Mouse (Mus musculus): ENCODE results near the gene Tmem223. TPM values are rescaled to one million over a fixed set of nuclear protein-coding genes. Genes with fewer than 3 reads are reported as not detected.

Gene Tmem223
- polyA plus RNA-seq, 1 experiment from 2014 or later, result 117 TPM

DNA sequence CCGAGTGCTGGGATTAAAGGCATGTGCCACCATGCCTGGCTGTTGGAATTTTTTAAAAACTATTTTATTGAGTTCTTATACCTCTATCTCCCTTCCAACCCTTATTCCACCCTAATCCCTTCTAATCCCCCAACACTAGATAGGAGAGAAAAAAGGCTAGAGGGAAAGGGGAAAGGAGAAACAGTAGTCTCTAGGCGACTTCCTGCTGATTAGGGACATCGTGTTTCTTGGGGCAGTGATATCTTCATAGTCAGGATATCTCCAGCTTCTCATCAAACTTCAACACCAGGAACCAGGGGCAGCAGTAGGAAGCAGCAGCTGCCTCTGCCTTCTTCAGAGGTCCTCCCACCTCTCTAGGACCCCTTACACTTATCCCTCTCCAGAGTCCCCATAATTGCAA, 36.5 kb upstream of the Tmem223 start:
- no peaks in the 10 kb centered on the region for H3K9me3 ChIP-seq (ENCODE audit: control insufficient read depth, low read length)
- H3K4me2 ChIP-seq (replicated peaks; ENCODE audit: low read depth), result no peak overlapping the region
- H3K27ac ChIP-seq (replicated peaks), result no peak overlapping the region
- H3K4me3 ChIP-seq (ENCODE audit: low read depth, low read length), result no peak overlapping the region
- H3K9ac ChIP-seq (ENCODE audit: low read length), result no peak overlapping the region
- TF ChIP-seq CTCF (IDR thresholded peaks at IDR 0.05; ENCODE audit: low read depth) (no peak), EP300 (optimal IDR thresholded peaks at IDR 0.05) (no peak)
- DNase-seq (ENCODE audit: low spot score) (no peak), ATAC-seq (ENCODE audit: low FRiP score, low TSS enrichment) (no peak)
- peaks cover 3% of the 10 kb centered on the region; the same call in 1 of the 2 replicates for H3K36me3 ChIP-seq (ENCODE audit: control insufficient read depth, insufficient read depth, low read length)
- WGBS, result 68% methylated on average over 3 of the region's 3 CpGs
- H3K4me1 ChIP-seq (replicated peaks; ENCODE audit: control insufficient read depth, insufficient read depth), result no peaks in the 10 kb centered on the region
- no peaks in the 10 kb centered on the region for H3K27me3 ChIP-seq (ENCODE audit: control insufficient read depth, insufficient read depth, low read length)

GRCm38 (mm10) chr19:8735389-8736159, 35.2 kb upstream of the Tmem223 start, which contains the start of gene Wdr74:
TSS of gene Wdr74 (plus strand) at chr19:8735827.
- Histone ChIP-seq H3K9me3 (ENCODE audit: control insufficient read depth, low read length) (no peaks in the 10 kb centered on the region), H3K36me3 (ENCODE audit: control insufficient read depth, insufficient read depth, low read length) (peaks cover 3% of the 10 kb centered on the region; the same call in 1 of the 2 replicates), H3K27ac (replicated peaks) (no peak within 1 kb of the TSS), H3K4me2 (replicated peaks; ENCODE audit: low read depth) (peak within 1 kb of the TSS; percentile 74), H3K4me1 (replicated peaks; ENCODE audit: control insufficient read depth, insufficient read depth) (no peaks in the 10 kb centered on the region), H3K4me3 (ENCODE audit: low read depth, low read length) (peak within 1 kb of the TSS; percentile 66), H3K27me3 (ENCODE audit: control insufficient read depth, insufficient read depth, low read length) (no peaks in the 10 kb centered on the region), H3K9ac (ENCODE audit: low read length) (peak within 1 kb of the TSS; percentile 73)
- TF ChIP-seq EP300 (optimal IDR thresholded peaks at IDR 0.05) (no peak), CTCF (IDR thresholded peaks at IDR 0.05; ENCODE audit: low read depth) (0 out of 2 replicates have a peak, but pooled peaks have one; percentile 3)
- peak; percentile 90 for ATAC-seq (ENCODE audit: low FRiP score, low TSS enrichment)
- DNase-seq (ENCODE audit: low spot score), result peak; percentile 92
- WGBS, result under 1% methylated on average over 31 of the region's 32 CpGs

DNA sequence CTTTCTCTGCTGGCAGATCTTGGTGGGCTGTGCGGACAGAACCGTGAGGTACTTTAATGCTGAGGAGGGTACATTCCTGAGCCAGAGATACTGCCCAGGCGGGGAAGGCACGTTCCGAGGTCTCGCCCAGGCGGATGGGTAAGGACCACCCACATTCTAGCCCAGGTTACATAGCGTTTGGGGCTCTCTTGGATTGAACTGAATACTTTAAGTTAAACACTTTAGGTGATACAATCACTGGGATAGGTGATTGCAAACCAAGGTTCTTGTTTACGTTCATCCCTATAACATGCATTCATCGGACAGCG, 34.7 kb upstream of the Tmem223 start:
- H3K27ac ChIP-seq (replicated peaks), result no peak overlapping the region
- peak overlapping the region; percentile 74 for H3K4me2 ChIP-seq (replicated peaks; ENCODE audit: low read depth)
- no peak for TF ChIP-seq EP300 (optimal IDR thresholded peaks at IDR 0.05)
- TF ChIP-seq CTCF (IDR thresholded peaks at IDR 0.05; ENCODE audit: low read depth), result no peak
- peak overlapping the region; percentile 73 for H3K9ac ChIP-seq (ENCODE audit: low read length)
- 0 out of 2 replicates have a peak, but pooled peaks cover 2% of the 10 kb centered on the region for H3K4me1 ChIP-seq (replicated peaks; ENCODE audit: control insufficient read depth, insufficient read depth)
- peak overlapping the region; percentile 66 for H3K4me3 ChIP-seq (ENCODE audit: low read depth, low read length)
- DNase-seq (ENCODE audit: low spot score), result no peak
- ATAC-seq (ENCODE audit: low FRiP score, low TSS enrichment), result no peak
- WGBS, result 2% methylated on average over 11 of the region's 11 CpGs
- no peaks in the 10 kb centered on the region for H3K9me3 ChIP-seq (ENCODE audit: control insufficient read depth, low read length)
- H3K36me3 ChIP-seq (ENCODE audit: control insufficient read depth, insufficient read depth, low read length), result peaks cover 3% of the 10 kb centered on the region; the same call in 1 of the 2 replicates
- H3K27me3 ChIP-seq (ENCODE audit: control insufficient read depth, insufficient read depth, low read length), result no peaks in the 10 kb centered on the region

GRCm38 (mm10) chr19:8738911-8739310, 31.9 kb upstream of the Tmem223 start:
- H3K9me3 ChIP-seq (ENCODE audit: control insufficient read depth, low read length), result no peaks in the 10 kb centered on the region
- no peaks in the 10 kb centered on the region for H3K27me3 ChIP-seq (ENCODE audit: control insufficient read depth, insufficient read depth, low read length)
- H3K4me1 ChIP-seq (replicated peaks; ENCODE audit: control insufficient read depth, insufficient read depth), result peaks cover 2% of the 10 kb centered on the region; the same call in 1 of the 2 replicates
- no peak overlapping the region for H3K27ac ChIP-seq (replicated peaks)
- H3K36me3 ChIP-seq (ENCODE audit: control insufficient read depth, insufficient read depth, low read length), result peaks cover 8% of the 10 kb centered on the region; the same call in 1 of the 2 replicates
- DNase-seq (ENCODE audit: low spot score) (no peak), ATAC-seq (ENCODE audit: low FRiP score, low TSS enrichment) (no peak)
- TF ChIP-seq EP300 (optimal IDR thresholded peaks at IDR 0.05) (no peak), CTCF (IDR thresholded peaks at IDR 0.05; ENCODE audit: low read depth) (no peak)
- 87% methylated on average over 7 of the region's 7 CpGs for WGBS
- H3K4me2 ChIP-seq (replicated peaks; ENCODE audit: low read depth), result no peak overlapping the region
- no peak overlapping the region for H3K9ac ChIP-seq (ENCODE audit: low read length)
- no peak overlapping the region for H3K4me3 ChIP-seq (ENCODE audit: low read depth, low read length)

DNA sequence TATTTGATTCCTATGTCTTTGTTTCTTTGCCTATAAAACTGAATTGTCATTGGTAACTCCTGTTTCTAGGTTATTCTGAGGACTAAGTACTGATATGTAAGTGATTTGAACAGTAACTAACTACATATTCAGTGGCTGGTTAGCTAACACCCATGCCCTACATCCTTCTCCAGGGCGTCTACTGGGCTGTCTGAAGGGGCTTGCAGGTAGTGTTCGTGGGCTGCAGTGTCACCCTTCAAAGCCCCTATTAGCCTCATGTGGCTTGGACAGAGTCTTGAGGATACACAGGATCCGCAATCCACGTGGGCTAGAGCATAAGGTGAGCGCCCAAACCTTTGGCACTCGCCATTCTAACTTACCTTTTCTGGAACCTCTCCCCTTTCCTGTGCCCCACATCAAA, 31.1 kb upstream of the Tmem223 start:
- Histone ChIP-seq H3K4me1 (replicated peaks; ENCODE audit: control insufficient read depth, insufficient read depth) (peaks cover 2% of the 10 kb centered on the region; the same call in 1 of the 2 replicates), H3K9me3 (ENCODE audit: control insufficient read depth, low read length) (no peaks in the 10 kb centered on the region), H3K27me3 (ENCODE audit: control insufficient read depth, insufficient read depth, low read length) (no peaks in the 10 kb centered on the region), H3K36me3 (ENCODE audit: control insufficient read depth, insufficient read depth, low read length) (peaks cover 8% of the 10 kb centered on the region; the same call in 1 of the 2 replicates), H3K9ac (ENCODE audit: low read length) (no peak overlapping the region), H3K4me2 (replicated peaks; ENCODE audit: low read depth) (no peak overlapping the region), H3K4me3 (ENCODE audit: low read depth, low read length) (no peak overlapping the region), H3K27ac (replicated peaks) (no peak overlapping the region)
- TF ChIP-seq EP300 (optimal IDR thresholded peaks at IDR 0.05), result no peak
- no peak for TF ChIP-seq CTCF (IDR thresholded peaks at IDR 0.05; ENCODE audit: low read depth)
- DNase-seq (ENCODE audit: low spot score), result no peak
- ATAC-seq (ENCODE audit: low FRiP score, low TSS enrichment), result no peak
- WGBS, result 91% methylated on average over 6 of the region's 6 CpGs

GRCm38 (mm10) chr19:8740603-8741002, 30.2 kb upstream of the Tmem223 start, which contains the start of gene 1700092M07Rik:
TSS of gene 1700092M07Rik (plus strand) at chr19:8740718.
- Histone ChIP-seq H3K27me3 (ENCODE audit: control insufficient read depth, insufficient read depth, low read length) (no peaks in the 10 kb centered on the region), H3K36me3 (ENCODE audit: control insufficient read depth, insufficient read depth, low read length) (peaks cover 15% of the 10 kb centered on the region; the same call in 1 of the 2 replicates), H3K9me3 (ENCODE audit: control insufficient read depth, low read length) (no peaks in the 10 kb centered on the region), H3K4me2 (replicated peaks; ENCODE audit: low read depth) (peak within 1 kb of the TSS; percentile 51), H3K4me3 (ENCODE audit: low read depth, low read length) (peak within 1 kb of the TSS; percentile 94), H3K27ac (replicated peaks) (peak within 1 kb of the TSS; percentile 97), H3K9ac (ENCODE audit: low read length) (peak within 1 kb of the TSS; percentile 98), H3K4me1 (replicated peaks; ENCODE audit: control insufficient read depth, insufficient read depth) (peaks cover 2% of the 10 kb centered on the region; the same call in 1 of the 2 replicates)
- TF ChIP-seq CTCF (IDR thresholded peaks at IDR 0.05; ENCODE audit: low read depth), result no peak
- TF ChIP-seq EP300 (optimal IDR thresholded peaks at IDR 0.05), result no peak
- WGBS, result 54% methylated on average over 14 of the region's 14 CpGs
- ATAC-seq (ENCODE audit: low FRiP score, low TSS enrichment) (no peak; the same call in 1 of the 2 replicates), DNase-seq (ENCODE audit: low spot score) (no peak)
